Mouse (Mus musculus): ENCODE data around the gene Traf2.

Traf2 gene

DNA sequence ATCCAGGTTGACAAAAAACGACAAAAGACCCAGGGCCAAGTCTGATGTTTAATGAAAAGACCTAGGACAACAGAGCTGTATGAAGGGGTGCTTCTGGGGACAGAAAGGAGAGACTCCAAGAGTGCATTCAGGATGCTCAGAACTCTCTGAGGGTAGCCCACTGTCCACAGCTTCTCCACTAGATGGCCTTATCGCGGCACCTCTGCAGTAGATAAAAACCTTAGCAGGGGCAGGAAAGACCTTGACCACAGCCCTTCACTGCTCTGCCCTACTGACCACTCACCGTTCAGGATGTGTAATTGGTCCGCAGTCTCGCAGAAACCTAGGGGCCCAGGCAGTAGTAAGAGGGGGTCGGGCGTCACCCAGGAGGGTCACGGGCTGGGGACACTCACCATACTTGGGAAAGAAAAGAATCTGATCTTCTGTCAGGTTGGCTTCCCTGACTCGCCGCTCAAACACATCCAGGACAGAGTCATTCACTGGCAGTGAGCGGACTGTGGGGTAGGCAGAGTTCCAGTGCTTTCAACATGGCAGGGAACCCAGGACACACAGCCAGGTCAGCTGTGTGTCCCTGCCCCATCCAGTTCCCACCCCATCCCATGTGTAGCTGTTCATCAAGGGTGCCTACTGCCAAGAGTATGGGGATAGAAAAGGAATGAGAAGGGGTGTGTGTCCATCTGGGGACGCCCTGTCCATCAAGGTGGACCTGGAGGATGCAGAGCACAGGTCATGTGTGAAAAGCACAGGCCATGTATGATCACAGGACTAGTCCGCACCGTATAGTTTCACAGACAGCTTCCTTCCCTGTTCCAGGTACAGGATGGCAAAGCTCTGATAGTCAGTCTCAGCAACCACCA, 47.9 kb downstream of the Traf2 start:
- DNase-seq (ENCODE audit: low spot score in 2 of 2): no peak

GRCm38 (mm10) chr2:25497846-25498575, 48.7 kb downstream of the Traf2 start:
- DNase-seq (ENCODE audit: low spot score in 2 of 2): no peak

DNA sequence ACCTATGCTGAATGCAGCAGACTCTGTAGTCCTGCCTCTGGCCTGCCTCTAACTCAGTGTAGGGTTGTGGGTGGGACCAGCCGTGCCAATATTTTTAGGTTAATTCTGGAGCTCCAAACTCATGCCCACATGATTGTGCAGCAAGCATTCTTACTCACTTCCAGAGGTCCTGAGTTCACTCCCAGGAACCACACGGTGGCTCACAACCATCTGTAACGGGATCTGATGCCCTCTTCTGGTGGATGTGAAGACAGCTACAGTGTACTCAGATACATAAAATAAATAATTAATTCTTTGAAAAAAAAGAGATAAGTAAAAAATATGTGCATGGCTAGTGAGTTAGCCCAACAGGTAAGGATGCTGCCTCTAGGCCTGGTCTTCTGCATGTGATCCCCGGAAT, 50.3 kb downstream of the Traf2 start:
- DNase-seq (ENCODE audit: low spot score in 2 of 2): no peak

- no peak for DNase-seq (ENCODE audit: low spot score in 2 of 2)
Measured at GRCm38 (mm10) chr2:25493476-25493961, 53.2 kb downstream of the Traf2 start, which contains the start of gene Lcn12. Gene Lcn12, minus strand, starts transcription at chr2:25493911.

DNA sequence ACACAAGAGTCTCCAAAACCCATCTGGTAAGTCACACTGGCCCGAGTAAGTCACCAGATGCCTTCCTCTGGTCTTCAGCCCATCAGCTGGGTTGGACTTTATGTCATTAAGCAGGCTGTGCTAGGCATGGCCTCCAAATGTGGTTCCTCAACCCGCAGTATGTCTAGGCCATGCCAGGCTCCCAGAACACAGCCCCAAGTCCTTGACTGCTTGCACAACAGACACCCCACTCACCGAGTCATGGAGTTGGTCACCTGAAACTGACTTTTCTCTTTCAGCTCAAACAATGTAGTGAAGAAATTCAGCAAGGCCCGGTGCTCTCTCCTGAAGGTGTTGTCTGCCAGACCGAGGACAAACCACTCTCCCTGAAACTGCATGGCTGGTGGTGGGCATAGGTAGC, 53.8 kb downstream of the Traf2 start:
- DNase-seq (ENCODE audit: low spot score in 2 of 2): no peak

DNA sequence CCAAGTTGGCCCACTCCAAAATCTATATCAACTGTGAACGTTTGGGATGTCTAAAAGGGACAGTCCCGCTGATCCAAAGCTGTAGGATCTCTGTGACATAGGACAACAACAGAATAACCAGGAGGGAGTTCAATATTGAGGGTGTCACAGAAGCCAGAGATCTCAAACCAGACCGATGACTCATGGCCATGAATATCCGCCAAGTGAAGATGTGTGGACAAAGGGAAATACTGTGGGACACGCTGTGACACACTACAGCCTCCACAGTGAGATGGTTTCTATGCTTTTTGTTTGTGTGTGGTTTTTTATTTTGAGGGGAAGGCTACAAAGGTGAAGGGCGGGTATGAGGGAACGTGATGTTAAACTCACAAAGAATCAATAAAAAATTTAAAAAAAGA, 58.1 kb downstream of the Traf2 start:
- no peak for DNase-seq (ENCODE audit: low spot score in 2 of 2)

GRCm38 (mm10) chr2:25487965-25488670, 58.6 kb downstream of the Traf2 start:
- DNase-seq (ENCODE audit: low spot score in 2 of 2): no peak

DNA sequence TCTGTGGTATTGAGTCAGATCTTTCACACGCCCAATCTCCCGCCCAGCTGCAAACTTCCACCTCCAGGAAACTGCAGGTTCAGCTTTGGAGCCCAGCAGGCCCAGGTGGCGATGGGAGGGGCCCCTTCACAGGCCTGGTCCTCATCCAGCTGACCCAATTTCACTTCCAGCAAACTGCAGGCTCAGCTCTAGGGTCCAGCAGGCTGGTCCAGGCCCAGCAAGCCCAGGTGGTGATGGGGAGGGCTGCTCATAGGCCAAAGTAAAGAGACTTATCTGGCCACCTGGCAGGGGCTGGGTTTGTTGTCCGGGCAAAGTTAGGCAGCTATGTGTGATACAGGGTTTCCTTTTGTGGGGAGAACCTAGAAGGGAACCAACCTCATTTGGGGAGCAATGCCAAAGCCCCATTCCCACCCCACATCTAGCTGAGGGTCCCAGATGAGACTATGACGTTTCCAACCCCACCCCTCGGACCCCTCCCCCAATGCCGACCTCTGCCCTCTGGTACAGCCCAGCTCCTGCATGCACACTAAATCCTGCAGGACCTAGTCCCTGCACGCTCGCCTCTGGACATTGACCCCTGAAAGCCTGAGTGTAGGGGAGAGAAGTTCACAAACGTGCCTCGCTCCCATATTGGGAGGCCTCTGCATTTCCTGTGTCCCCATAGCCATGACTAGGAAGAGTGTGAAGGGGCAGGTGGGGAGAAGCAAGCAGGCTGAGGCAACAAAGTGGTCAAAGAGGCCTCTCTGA, 61.7 kb downstream of the Traf2 start:
- no peak for DNase-seq (ENCODE audit: low spot score in 2 of 2)

- no peak for DNase-seq (ENCODE audit: low spot score in 2 of 2)
Measured at GRCm38 (mm10) chr2:25482969-25483368, 63.8 kb downstream of the Traf2 start.

- no peak for DNase-seq (ENCODE audit: low spot score in 2 of 2)
Measured at GRCm38 (mm10) chr2:25480541-25480940, 66.2 kb downstream of the Traf2 start.

GRCm38 (mm10) chr2:25479551-25480311, 67.0 kb downstream of the Traf2 start:
- no peak for DNase-seq (ENCODE audit: low spot score in 2 of 2)

- peak; percentile 66 for DNase-seq (ENCODE audit: low spot score in 2 of 2)
Measured at GRCm38 (mm10) chr2:25477967-25478675, 68.6 kb downstream of the Traf2 start.

DNA sequence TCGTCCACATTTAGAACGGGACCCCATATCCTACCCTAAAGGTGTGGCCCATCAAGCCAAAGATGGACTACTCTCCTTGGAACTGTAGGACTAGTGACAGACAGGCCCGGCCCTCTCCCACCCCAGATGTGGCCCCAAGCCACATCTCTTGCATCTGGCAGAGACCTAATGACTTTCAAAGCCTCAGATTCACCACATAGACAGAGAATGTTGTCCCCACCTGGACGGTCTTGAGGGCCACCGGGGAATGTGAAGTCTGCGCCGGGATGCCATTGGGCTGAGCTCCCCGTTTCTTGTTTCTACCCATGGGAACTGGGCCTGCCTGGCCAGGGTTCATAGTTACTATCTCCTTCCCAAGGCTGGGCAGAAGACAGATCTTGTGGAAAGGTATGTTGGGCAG, 69.2 kb downstream of the Traf2 start:
- DNase-seq (ENCODE audit: low spot score in 2 of 2): no peak

GRCm38 (mm10) chr2:25472550-25472949, 74.2 kb downstream of the Traf2 start:
- no peak for DNase-seq (ENCODE audit: low spot score in 2 of 2)

DNA sequence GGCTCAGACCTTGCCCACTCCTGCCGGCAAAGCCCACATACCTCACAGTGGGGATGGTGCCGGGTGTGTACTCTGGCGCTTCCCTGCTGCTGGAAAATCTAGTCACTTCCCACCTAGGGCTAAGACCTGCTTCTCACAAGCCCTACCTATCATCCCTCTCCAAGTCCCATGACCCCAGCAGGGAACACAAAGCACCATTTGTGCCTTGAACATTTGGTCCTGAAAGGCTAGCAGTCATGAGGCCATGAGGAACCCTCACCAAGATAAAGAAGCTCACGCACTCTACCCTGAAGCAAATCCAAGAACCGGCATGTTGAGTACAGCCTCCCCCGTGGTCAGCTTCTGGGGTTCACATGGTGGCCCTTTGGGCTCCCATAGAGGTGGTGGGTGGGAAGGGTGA, 76.8 kb downstream of the Traf2 start, which contains the start of gene Ptgds:
TSS of gene Ptgds (minus strand) at position 78 of the 400 bp plus-strand sequence.
- no peak for DNase-seq (ENCODE audit: low spot score in 2 of 2)

GRCm38 (mm10) chr2:25468962-25469915, 77.5 kb downstream of the Traf2 start:
- DNase-seq (ENCODE audit: low spot score in 2 of 2): peak in 1 of 2 experiments; percentile 48
